Mouse (Mus musculus): ENCODE results near the gene Enpp1.

Enpp1 gene

GRCm38 (mm10) chr10:24642796-24643580, 69.0 kb downstream of the Enpp1 start:
- in situ Hi-C loops (cut with MboI; ENCODE audit: low pct_unique_long_range_greater_than_20kb in 1 of 2, low sequenced_read_pairs in 2 of 2, unreplicated experiment in 1 of 2) = no loop called here

GRCm38 (mm10) chr10:24641416-24642140, 70.4 kb downstream of the Enpp1 start:
- in situ Hi-C loops (cut with MboI; ENCODE audit: low pct_unique_long_range_greater_than_20kb in 1 of 2, low sequenced_read_pairs in 2 of 2, unreplicated experiment in 1 of 2) = no loop called here

GRCm38 (mm10) chr10:24640186-24640875, 71.6 kb downstream of the Enpp1 start:
- in situ Hi-C loops (cut with MboI; ENCODE audit: low pct_unique_long_range_greater_than_20kb in 1 of 2, low sequenced_read_pairs in 2 of 2, unreplicated experiment in 1 of 2) = no loop called here

- in situ Hi-C loops (cut with MboI; ENCODE audit: low pct_unique_long_range_greater_than_20kb in 1 of 2, low sequenced_read_pairs in 2 of 2, unreplicated experiment in 1 of 2) = no loop called here
Observed at GRCm38 (mm10) chr10:24639596-24639995, 72.4 kb downstream of the Enpp1 start.

- in situ Hi-C loops (cut with MboI; ENCODE audit: low pct_unique_long_range_greater_than_20kb in 1 of 2, low sequenced_read_pairs in 2 of 2, unreplicated experiment in 1 of 2) = no loop called here
Observed at GRCm38 (mm10) chr10:24638306-24639070, 73.5 kb downstream of the Enpp1 start.

GRCm38 (mm10) chr10:24636986-24637385, 75.0 kb downstream of the Enpp1 start:
- in situ Hi-C loops (cut with MboI; ENCODE audit: low pct_unique_long_range_greater_than_20kb in 1 of 2, low sequenced_read_pairs in 2 of 2, unreplicated experiment in 1 of 2) = no loop called here

- in situ Hi-C loops (cut with MboI; ENCODE audit: low pct_unique_long_range_greater_than_20kb in 1 of 2, low sequenced_read_pairs in 2 of 2, unreplicated experiment in 1 of 2) = no loop called here
Observed at GRCm38 (mm10) chr10:24635884-24636283, 76.1 kb downstream of the Enpp1 start.

- in situ Hi-C loops (cut with MboI; ENCODE audit: low pct_unique_long_range_greater_than_20kb in 1 of 2, low sequenced_read_pairs in 2 of 2, unreplicated experiment in 1 of 2) = no loop called here
Observed at GRCm38 (mm10) chr10:24635331-24635815, 76.6 kb downstream of the Enpp1 start.

- in situ Hi-C loops (cut with MboI; ENCODE audit: low pct_unique_long_range_greater_than_20kb in 1 of 2, low sequenced_read_pairs in 2 of 2, unreplicated experiment in 1 of 2) = no loop called here
Observed at GRCm38 (mm10) chr10:24634288-24634687, 77.7 kb downstream of the Enpp1 start.

GRCm38 (mm10) chr10:24631122-24631521, 80.8 kb downstream of the Enpp1 start:
- in situ Hi-C loops (cut with MboI; ENCODE audit: low pct_unique_long_range_greater_than_20kb in 1 of 2, low sequenced_read_pairs in 2 of 2, unreplicated experiment in 1 of 2) = no loop called here

GRCm38 (mm10) chr10:24630469-24631081, 81.4 kb downstream of the Enpp1 start:
- in situ Hi-C loops (cut with MboI; ENCODE audit: low pct_unique_long_range_greater_than_20kb in 1 of 2, low sequenced_read_pairs in 2 of 2, unreplicated experiment in 1 of 2) = no loop called here

GRCm38 (mm10) chr10:24629086-24629720, 82.8 kb downstream of the Enpp1 start:
- in situ Hi-C loops (cut with MboI; ENCODE audit: low pct_unique_long_range_greater_than_20kb in 1 of 2, low sequenced_read_pairs in 2 of 2, unreplicated experiment in 1 of 2) = loop anchor here (10.0 kb wide), 3 partner anchors 234 to 294 kb away; no protein-coding TSS in a partner anchor

- in situ Hi-C loops (cut with MboI; ENCODE audit: low pct_unique_long_range_greater_than_20kb in 1 of 2, low sequenced_read_pairs in 2 of 2, unreplicated experiment in 1 of 2) = loop anchor here (10.0 kb wide), 3 partner anchors 234 to 294 kb away; no protein-coding TSS in a partner anchor
Observed at GRCm38 (mm10) chr10:24628466-24628865, 83.5 kb downstream of the Enpp1 start.

- in situ Hi-C loops (cut with MboI; ENCODE audit: low pct_unique_long_range_greater_than_20kb in 1 of 2, low sequenced_read_pairs in 2 of 2, unreplicated experiment in 1 of 2) = loop anchor here (10.0 kb wide), 3 partner anchors 232 to 292 kb away; no protein-coding TSS in a partner anchor
Observed at GRCm38 (mm10) chr10:24627262-24627661, 84.7 kb downstream of the Enpp1 start.

GRCm38 (mm10) chr10:24625060-24625701, 86.8 kb downstream of the Enpp1 start:
- in situ Hi-C loops (cut with MboI; ENCODE audit: low pct_unique_long_range_greater_than_20kb in 1 of 2, low sequenced_read_pairs in 2 of 2, unreplicated experiment in 1 of 2) = loop anchor here (10.0 kb wide), 3 partner anchors 230 to 290 kb away; no protein-coding TSS in a partner anchor

GRCm38 (mm10) chr10:24622586-24622985, 89.4 kb downstream of the Enpp1 start:
- in situ Hi-C loops (cut with MboI; ENCODE audit: low pct_unique_long_range_greater_than_20kb in 1 of 2, low sequenced_read_pairs in 2 of 2, unreplicated experiment in 1 of 2) = loop anchor here (10.0 kb wide), 3 partner anchors 228 to 288 kb away; no protein-coding TSS in a partner anchor

- in situ Hi-C loops (cut with MboI; ENCODE audit: low pct_unique_long_range_greater_than_20kb in 1 of 2, low sequenced_read_pairs in 2 of 2, unreplicated experiment in 1 of 2) = loop anchor here (10.0 kb wide), 3 partner anchors 227 to 287 kb away; no protein-coding TSS in a partner anchor
Observed at GRCm38 (mm10) chr10:24621572-24621971, 90.4 kb downstream of the Enpp1 start.
